Mouse (Mus musculus): ENCODE results near the gene Ambra1. TPM values are rescaled to one million over a fixed set of nuclear protein-coding genes. Genes with fewer than 3 reads are reported as not detected.

Gene Ambra1
- polyA plus RNA-seq, 1 experiment = 18.2 TPM

GRCm38 (mm10) chr2:91735221-91735620 is 5.3 kb downstream of the Ambra1 start:
- no peak for DNase-seq (ENCODE audit: low read depth)

GRCm38 (mm10) chr2:91739586-91739985 is 9.7 kb downstream of the Ambra1 start:
- no peak for DNase-seq (ENCODE audit: low read depth)

GRCm38 (mm10) chr2:91744686-91745085 is 14.8 kb downstream of the Ambra1 start:
- DNase-seq (ENCODE audit: low read depth) = no peak

- no peak for DNase-seq (ENCODE audit: low read depth)
Observed at GRCm38 (mm10) chr2:91749811-91750261, 19.9 kb downstream of the Ambra1 start.

GRCm38 (mm10) chr2:91771921-91772705 is 42.2 kb downstream of the Ambra1 start:
- no peak for DNase-seq (ENCODE audit: low read depth)

GRCm38 (mm10) chr2:91773309-91773708 is 43.4 kb downstream of the Ambra1 start:
- no peak for DNase-seq (ENCODE audit: low read depth)

- DNase-seq (ENCODE audit: low read depth) = no peak
Observed at GRCm38 (mm10) chr2:91779166-91779565, 49.2 kb downstream of the Ambra1 start.

GRCm38 (mm10) chr2:91791621-91792020 is 61.7 kb downstream of the Ambra1 start:
- no peak for DNase-seq (ENCODE audit: low read depth)

GRCm38 (mm10) chr2:91792346-91792745 is 62.4 kb downstream of the Ambra1 start:
- DNase-seq (ENCODE audit: low read depth) = no peak

GRCm38 (mm10) chr2:91794466-91794865 is 64.5 kb downstream of the Ambra1 start:
- DNase-seq (ENCODE audit: low read depth) = no peak

GRCm38 (mm10) chr2:91795091-91795490 is 65.2 kb downstream of the Ambra1 start:
- no peak for DNase-seq (ENCODE audit: low read depth)

GRCm38 (mm10) chr2:91811433-91811832 is 81.5 kb downstream of the Ambra1 start:
- DNase-seq (ENCODE audit: low read depth) = no peak

- DNase-seq (ENCODE audit: low read depth) = no peak
Observed at GRCm38 (mm10) chr2:91816741-91817140, 86.8 kb downstream of the Ambra1 start.

GRCm38 (mm10) chr2:91832227-91832626 is 102.3 kb downstream of the Ambra1 start:
- DNase-seq (ENCODE audit: low read depth) = no peak

- DNase-seq (ENCODE audit: low read depth) = no peak
Observed at GRCm38 (mm10) chr2:91834272-91834671, 104.3 kb downstream of the Ambra1 start.

- no peak for DNase-seq (ENCODE audit: low read depth)
Observed at GRCm38 (mm10) chr2:91835031-91835430, 105.1 kb downstream of the Ambra1 start.

GRCm38 (mm10) chr2:91835631-91836030 is 105.7 kb downstream of the Ambra1 start:
- DNase-seq (ENCODE audit: low read depth) = no peak

- DNase-seq (ENCODE audit: low read depth) = no peak
Observed at GRCm38 (mm10) chr2:91844085-91844484, 114.2 kb downstream of the Ambra1 start.

GRCm38 (mm10) chr2:91852446-91853191 is 122.7 kb downstream of the Ambra1 start:
- no peak for DNase-seq (ENCODE audit: low read depth)

- no peak for DNase-seq (ENCODE audit: low read depth)
Observed at GRCm38 (mm10) chr2:91854575-91854974, 124.6 kb downstream of the Ambra1 start.

GRCm38 (mm10) chr2:91856958-91857357 is 127.0 kb downstream of the Ambra1 start:
- no peak for DNase-seq (ENCODE audit: low read depth)

- DNase-seq (ENCODE audit: low read depth) = no peak
Observed at GRCm38 (mm10) chr2:91859423-91859822, 129.5 kb downstream of the Ambra1 start.

GRCm38 (mm10) chr2:91870754-91871153 is 140.8 kb downstream of the Ambra1 start:
- DNase-seq (ENCODE audit: low read depth) = no peak
